Mouse (Mus musculus): ENCODE measurements at regions not wholly inside any gene's neighbourhood (a gene's known extent, or its start where the extent isn't known, plus 50 kb on each side); places are given as distances from the start of the nearest gene placed in this dataset.
A peak's percentile ranks its signal among the peaks of the same experiment; 100 is the strongest.

- TF ChIP-seq CTCF (IDR thresholded peaks at IDR 0.05) = no peak
- Histone ChIP-seq H3K27me3 (ENCODE audit: control insufficient read depth, insufficient read depth, low read length) (no peaks in the 10 kb centered on the region), H3K9ac (ENCODE audit: low read depth, low read length) (no peak overlapping the region), H3K4me3 (no peak overlapping the region), H3K36me3 (ENCODE audit: control insufficient read depth, insufficient read depth, low read length) (no peaks in the 10 kb centered on the region), H3K27ac (no peak overlapping the region; the same call in 1 of the 2 replicates), H3K4me1 (ENCODE audit: control insufficient read depth, insufficient read depth, low read length) (peaks cover 2% of the 10 kb centered on the region), H3K79me2 (replicated peaks; ENCODE audit: control insufficient read depth, insufficient read depth, low read length) (no peaks in the 10 kb centered on the region)
- DNase-seq = no peak
- intact Hi-C loops (cut with DNase I) = loop anchor here (1.0 kb wide), 1 partner anchor 41 kb away; no protein-coding TSS in a partner anchor
These were observed 291.9 kb upstream of the 4930412O13Rik start for GRCm38 (mm10) chr2:9589200-9589599.

- Histone ChIP-seq H3K36me3 (ENCODE audit: control insufficient read depth, insufficient read depth, low read length) (no peaks in the 10 kb centered on the region), H3K9ac (ENCODE audit: low read depth, low read length) (no peak overlapping the region), H3K27ac (no peak overlapping the region), H3K4me3 (no peak overlapping the region), H3K79me2 (replicated peaks; ENCODE audit: control insufficient read depth, insufficient read depth, low read length) (no peaks in the 10 kb centered on the region), H3K4me1 (ENCODE audit: control insufficient read depth, insufficient read depth, low read length) (peaks cover 2% of the 10 kb centered on the region), H3K27me3 (ENCODE audit: control insufficient read depth, insufficient read depth, low read length) (no peaks in the 10 kb centered on the region)
- intact Hi-C loops (cut with DNase I) = no loop called here
- WGBS = 95% methylated on average over 1 of the region's 1 CpGs
- DNase-seq = no peak
- no peak for TF ChIP-seq CTCF (IDR thresholded peaks at IDR 0.05)
- TF ChIP-seq POLR2A (IDR thresholded peaks at IDR 0.05; ENCODE audit: insufficient read depth, low read depth, low read length) = no peak
- no peak for TF ChIP-seq EP300 (IDR thresholded peaks at IDR 0.05; ENCODE audit: insufficient read depth, low read depth, low read length)
These were observed 288.5 kb upstream of the 4930412O13Rik start for GRCm38 (mm10) chr2:9592531-9592930.

GRCm38 (mm10) chr2:9593931-9594330 lies 287.1 kb upstream of the 4930412O13Rik start:
- no peak for TF ChIP-seq POLR2A (IDR thresholded peaks at IDR 0.05; ENCODE audit: insufficient read depth, low read depth, low read length)
- no peak for TF ChIP-seq EP300 (IDR thresholded peaks at IDR 0.05; ENCODE audit: insufficient read depth, low read depth, low read length)
- TF ChIP-seq CTCF (IDR thresholded peaks at IDR 0.05) = 0 out of 2 replicates have a peak, but pooled peaks have one; percentile 12

GRCm38 (mm10) chr2:9595236-9595850 lies 285.7 kb upstream of the 4930412O13Rik start:
- Histone ChIP-seq H3K9ac (ENCODE audit: low read depth, low read length) (no peak overlapping the region), H3K79me2 (replicated peaks; ENCODE audit: control insufficient read depth, insufficient read depth, low read length) (no peaks in the 10 kb centered on the region), H3K4me1 (ENCODE audit: control insufficient read depth, insufficient read depth, low read length) (peaks cover 2% of the 10 kb centered on the region; the same call in 1 of the 2 replicates), H3K27ac (no peak overlapping the region), H3K27me3 (ENCODE audit: control insufficient read depth, insufficient read depth, low read length) (no peaks in the 10 kb centered on the region), H3K4me3 (no peak overlapping the region), H3K36me3 (ENCODE audit: control insufficient read depth, insufficient read depth, low read length) (no peaks in the 10 kb centered on the region)
- TF ChIP-seq EP300 (IDR thresholded peaks at IDR 0.05; ENCODE audit: insufficient read depth, low read depth, low read length) (no peak), POLR2A (IDR thresholded peaks at IDR 0.05; ENCODE audit: insufficient read depth, low read depth, low read length) (no peak), CTCF (IDR thresholded peaks at IDR 0.05) (no peak)
- DNase-seq = no peak
- WGBS = 74% methylated on average over 8 of the region's 8 CpGs
- intact Hi-C loops (cut with DNase I) = no loop called here

More at GRCm38 (mm10) chr2:9593931-9594330, 287.1 kb upstream of the 4930412O13Rik start:
- peak; percentile 31 to 48 for DNase-seq
- H3K27me3 ChIP-seq (ENCODE audit: control insufficient read depth, insufficient read depth, low read length) = no peaks in the 10 kb centered on the region
- H3K79me2 ChIP-seq (replicated peaks; ENCODE audit: control insufficient read depth, insufficient read depth, low read length) = no peaks in the 10 kb centered on the region
- 23% methylated on average over 10 of the region's 10 CpGs for WGBS
- no peak overlapping the region for H3K9ac ChIP-seq (ENCODE audit: low read depth, low read length)
- peaks cover 2% of the 10 kb centered on the region for H3K4me1 ChIP-seq (ENCODE audit: control insufficient read depth, insufficient read depth, low read length)
- no peak overlapping the region for H3K27ac ChIP-seq
- H3K4me3 ChIP-seq = no peak overlapping the region
- no peaks in the 10 kb centered on the region for H3K36me3 ChIP-seq (ENCODE audit: control insufficient read depth, insufficient read depth, low read length)
- intact Hi-C loops (cut with DNase I) = no loop called here

GRCm38 (mm10) chr2:9596135-9596534 lies 284.9 kb upstream of the 4930412O13Rik start:
- WGBS = 70% methylated on average over 12 of the region's 12 CpGs
- H3K4me1 ChIP-seq (ENCODE audit: control insufficient read depth, insufficient read depth, low read length) = peaks cover 2% of the 10 kb centered on the region; the same call in 1 of the 2 replicates
- H3K36me3 ChIP-seq (ENCODE audit: control insufficient read depth, insufficient read depth, low read length) = no peaks in the 10 kb centered on the region
- H3K79me2 ChIP-seq (replicated peaks; ENCODE audit: control insufficient read depth, insufficient read depth, low read length) = no peaks in the 10 kb centered on the region
- H3K27ac ChIP-seq = no peak overlapping the region
- TF ChIP-seq POLR2A (IDR thresholded peaks at IDR 0.05; ENCODE audit: insufficient read depth, low read depth, low read length) (no peak), CTCF (IDR thresholded peaks at IDR 0.05) (no peak), EP300 (IDR thresholded peaks at IDR 0.05; ENCODE audit: insufficient read depth, low read depth, low read length) (no peak)
- no peak overlapping the region for H3K4me3 ChIP-seq
- H3K9ac ChIP-seq (ENCODE audit: low read depth, low read length) = no peak overlapping the region
- intact Hi-C loops (cut with DNase I) = no loop called here
- no peak for DNase-seq
- no peaks in the 10 kb centered on the region for H3K27me3 ChIP-seq (ENCODE audit: control insufficient read depth, insufficient read depth, low read length)

GRCm38 (mm10) chr2:9604984-9605383 lies 276.1 kb upstream of the 4930412O13Rik start:
- DNase-seq = no peak
- H3K79me2 ChIP-seq (replicated peaks; ENCODE audit: control insufficient read depth, insufficient read depth, low read length) = no peaks in the 10 kb centered on the region
- H3K36me3 ChIP-seq (ENCODE audit: control insufficient read depth, insufficient read depth, low read length) = no peaks in the 10 kb centered on the region
- H3K4me3 ChIP-seq = no peak overlapping the region
- WGBS = 88% methylated on average over 6 of the region's 6 CpGs
- TF ChIP-seq CTCF (IDR thresholded peaks at IDR 0.05) (no peak), EP300 (IDR thresholded peaks at IDR 0.05; ENCODE audit: insufficient read depth, low read depth, low read length) (no peak), POLR2A (IDR thresholded peaks at IDR 0.05; ENCODE audit: insufficient read depth, low read depth, low read length) (no peak)
- H3K4me1 ChIP-seq (ENCODE audit: control insufficient read depth, insufficient read depth, low read length) = no peaks in the 10 kb centered on the region
- H3K27ac ChIP-seq = no peak overlapping the region
- H3K27me3 ChIP-seq (ENCODE audit: control insufficient read depth, insufficient read depth, low read length) = no peaks in the 10 kb centered on the region
- H3K9ac ChIP-seq (ENCODE audit: low read depth, low read length) = no peak overlapping the region
- intact Hi-C loops (cut with DNase I) = no loop called here

Measured in heart, adult 2 months (tissue).